Mouse (Mus musculus): Measurements from ENCODE around the gene Abtb2. TPM values are rescaled to one million over a fixed set of nuclear protein-coding genes. Genes with fewer than 3 reads are reported as not detected.

The Abtb2 gene
- polyA plus RNA-seq, 1 experiment, result 4.2 TPM

- H3K4me3 ChIP-seq (replicated peaks; ENCODE audit: control insufficient read depth, low read depth, low read length), result no peak overlapping the region
- 77% methylated on average over 4 of the region's 4 CpGs for WGBS
- no peaks in the 10 kb centered on the region for H3K4me1 ChIP-seq (ENCODE audit: control insufficient read depth, insufficient read depth, low read length)
- no peak overlapping the region for H3K27ac ChIP-seq (ENCODE audit: control insufficient read depth, insufficient read depth, low read depth, low read length, poor library complexity)
- TF ChIP-seq POLR2A (IDR thresholded peaks at IDR 0.05; ENCODE audit: borderline replicate concordance, control insufficient read depth, low read depth, low read length) (no peak), CTCF (IDR thresholded peaks at IDR 0.05; ENCODE audit: control insufficient read depth, insufficient read depth, low read length) (no peak)
These were observed 77.6 kb downstream of the Abtb2 start for GRCm38 (mm10) chr2:103643584-103644211.

GRCm38 (mm10) chr2:103644418-103644817, 78.3 kb downstream of the Abtb2 start:
- 64% methylated on average over 1 of the region's 1 CpGs for WGBS
- Histone ChIP-seq H3K27ac (ENCODE audit: control insufficient read depth, insufficient read depth, low read depth, low read length, poor library complexity) (no peak overlapping the region), H3K4me3 (replicated peaks; ENCODE audit: control insufficient read depth, low read depth, low read length) (no peak overlapping the region), H3K4me1 (ENCODE audit: control insufficient read depth, insufficient read depth, low read length) (no peaks in the 10 kb centered on the region)
- TF ChIP-seq CTCF (IDR thresholded peaks at IDR 0.05; ENCODE audit: control insufficient read depth, insufficient read depth, low read length), result no peak
- no peak for TF ChIP-seq POLR2A (IDR thresholded peaks at IDR 0.05; ENCODE audit: borderline replicate concordance, control insufficient read depth, low read depth, low read length)

- TF ChIP-seq POLR2A (IDR thresholded peaks at IDR 0.05; ENCODE audit: borderline replicate concordance, control insufficient read depth, low read depth, low read length) (no peak), CTCF (IDR thresholded peaks at IDR 0.05; ENCODE audit: control insufficient read depth, insufficient read depth, low read length) (no peak)
- Histone ChIP-seq H3K27ac (ENCODE audit: control insufficient read depth, insufficient read depth, low read depth, low read length, poor library complexity) (no peak overlapping the region), H3K4me1 (ENCODE audit: control insufficient read depth, insufficient read depth, low read length) (no peaks in the 10 kb centered on the region), H3K4me3 (replicated peaks; ENCODE audit: control insufficient read depth, low read depth, low read length) (no peak overlapping the region)
- WGBS, result 82% methylated on average over 2 of the region's 2 CpGs
These were observed 84.3 kb downstream of the Abtb2 start for GRCm38 (mm10) chr2:103650314-103650879.

- Histone ChIP-seq H3K4me1 (ENCODE audit: control insufficient read depth, insufficient read depth, low read length) (no peaks in the 10 kb centered on the region), H3K27ac (ENCODE audit: control insufficient read depth, insufficient read depth, low read depth, low read length, poor library complexity) (no peak overlapping the region), H3K4me3 (replicated peaks; ENCODE audit: control insufficient read depth, low read depth, low read length) (no peak overlapping the region)
- 66% methylated on average over 4 of the region's 4 CpGs for WGBS
- TF ChIP-seq POLR2A (IDR thresholded peaks at IDR 0.05; ENCODE audit: borderline replicate concordance, control insufficient read depth, low read depth, low read length) (no peak), CTCF (IDR thresholded peaks at IDR 0.05; ENCODE audit: control insufficient read depth, insufficient read depth, low read length) (no peak)
These were observed 86.0 kb downstream of the Abtb2 start for GRCm38 (mm10) chr2:103652121-103652520.

- peaks cover 1% of the 10 kb centered on the region; the same call in 1 of the 2 replicates for H3K4me1 ChIP-seq (ENCODE audit: control insufficient read depth, insufficient read depth, low read length)
- WGBS, result 88% methylated on average over 1 of the region's 1 CpGs
- TF ChIP-seq POLR2A (IDR thresholded peaks at IDR 0.05; ENCODE audit: borderline replicate concordance, control insufficient read depth, low read depth, low read length) (no peak), CTCF (IDR thresholded peaks at IDR 0.05; ENCODE audit: control insufficient read depth, insufficient read depth, low read length) (no peak)
- H3K27ac ChIP-seq (ENCODE audit: control insufficient read depth, insufficient read depth, low read depth, low read length, poor library complexity), result no peak overlapping the region
- H3K4me3 ChIP-seq (replicated peaks; ENCODE audit: control insufficient read depth, low read depth, low read length), result no peak overlapping the region
These were observed 88.9 kb downstream of the Abtb2 start for GRCm38 (mm10) chr2:103655037-103655436.

GRCm38 (mm10) chr2:103656028-103656427, 89.9 kb downstream of the Abtb2 start:
- no peak for TF ChIP-seq POLR2A (IDR thresholded peaks at IDR 0.05; ENCODE audit: borderline replicate concordance, control insufficient read depth, low read depth, low read length)
- TF ChIP-seq CTCF (IDR thresholded peaks at IDR 0.05; ENCODE audit: control insufficient read depth, insufficient read depth, low read length), result no peak
- no peak overlapping the region for H3K4me3 ChIP-seq (replicated peaks; ENCODE audit: control insufficient read depth, low read depth, low read length)
- peaks cover 1% of the 10 kb centered on the region; the same call in 1 of the 2 replicates for H3K4me1 ChIP-seq (ENCODE audit: control insufficient read depth, insufficient read depth, low read length)
- no peak overlapping the region for H3K27ac ChIP-seq (ENCODE audit: control insufficient read depth, insufficient read depth, low read depth, low read length, poor library complexity)

- Histone ChIP-seq H3K4me3 (replicated peaks; ENCODE audit: control insufficient read depth, low read depth, low read length) (no peak overlapping the region), H3K27ac (ENCODE audit: control insufficient read depth, insufficient read depth, low read depth, low read length, poor library complexity) (no peak overlapping the region), H3K4me1 (ENCODE audit: control insufficient read depth, insufficient read depth, low read length) (peaks cover 4% of the 10 kb centered on the region; the same call in 1 of the 2 replicates)
- WGBS, result 51% methylated on average over 4 of the region's 4 CpGs
- TF ChIP-seq CTCF (IDR thresholded peaks at IDR 0.05; ENCODE audit: control insufficient read depth, insufficient read depth, low read length), result no peak
- TF ChIP-seq POLR2A (IDR thresholded peaks at IDR 0.05; ENCODE audit: borderline replicate concordance, control insufficient read depth, low read depth, low read length), result no peak
These were observed 93.1 kb downstream of the Abtb2 start for GRCm38 (mm10) chr2:103659167-103659566.

- 55% methylated on average over 15 of the region's 15 CpGs for WGBS
- Histone ChIP-seq H3K4me1 (ENCODE audit: control insufficient read depth, insufficient read depth, low read length) (peaks cover 4% of the 10 kb centered on the region; the same call in 1 of the 2 replicates), H3K4me3 (replicated peaks; ENCODE audit: control insufficient read depth, low read depth, low read length) (no peak overlapping the region), H3K27ac (ENCODE audit: control insufficient read depth, insufficient read depth, low read depth, low read length, poor library complexity) (no peak overlapping the region)
- TF ChIP-seq POLR2A (IDR thresholded peaks at IDR 0.05; ENCODE audit: borderline replicate concordance, control insufficient read depth, low read depth, low read length), result no peak
- TF ChIP-seq CTCF (IDR thresholded peaks at IDR 0.05; ENCODE audit: control insufficient read depth, insufficient read depth, low read length), result no peak
These were observed 93.8 kb downstream of the Abtb2 start for GRCm38 (mm10) chr2:103659648-103660556.

All from bone marrow, adult 2 months (tissue).